Mouse (Mus musculus): ENCODE measurements at regions not wholly inside any gene's neighbourhood (a gene's known extent, or its start where the extent isn't known, plus 50 kb on each side); places are given as distances from the start of the nearest gene placed in this dataset.

DNA sequence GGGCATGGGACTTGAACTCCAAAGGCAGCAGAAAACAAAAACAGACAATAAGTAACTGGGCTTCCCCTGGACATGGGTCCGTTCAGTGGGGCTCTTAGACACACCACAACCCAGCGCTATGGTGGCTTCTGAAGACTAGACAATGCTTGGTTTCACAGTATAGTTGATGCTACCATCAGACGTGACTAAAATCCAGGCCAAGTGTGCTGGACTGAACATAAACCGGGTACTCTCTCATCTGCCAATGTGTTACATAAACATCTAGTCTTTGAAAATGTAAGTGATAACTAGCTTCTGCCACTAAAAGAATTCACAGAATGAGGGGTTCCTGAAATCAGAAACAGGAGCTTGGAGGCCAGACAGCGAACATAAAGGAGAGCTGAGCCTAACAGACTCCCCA lies 251.7 kb upstream of the Thrb start:
- TF ChIP-seq CTCF (IDR thresholded peaks at IDR 0.05; ENCODE audit: insufficient read depth, low read depth, low read length) (no peak), POLR2A (IDR thresholded peaks at IDR 0.05; ENCODE audit: insufficient read depth, low read depth, low read length) (no peak)
